Mouse (Mus musculus): ENCODE measurements around the gene Cstf1. TPM values are rescaled to one million over a fixed set of nuclear protein-coding genes. Genes with fewer than 3 reads are reported as not detected.
A peak's percentile ranks its signal among the peaks of the same experiment; 100 is the strongest.

The Cstf1 gene
- polyA plus RNA-seq, 1 experiment from 2014 or later: 19.6 TPM

DNA sequence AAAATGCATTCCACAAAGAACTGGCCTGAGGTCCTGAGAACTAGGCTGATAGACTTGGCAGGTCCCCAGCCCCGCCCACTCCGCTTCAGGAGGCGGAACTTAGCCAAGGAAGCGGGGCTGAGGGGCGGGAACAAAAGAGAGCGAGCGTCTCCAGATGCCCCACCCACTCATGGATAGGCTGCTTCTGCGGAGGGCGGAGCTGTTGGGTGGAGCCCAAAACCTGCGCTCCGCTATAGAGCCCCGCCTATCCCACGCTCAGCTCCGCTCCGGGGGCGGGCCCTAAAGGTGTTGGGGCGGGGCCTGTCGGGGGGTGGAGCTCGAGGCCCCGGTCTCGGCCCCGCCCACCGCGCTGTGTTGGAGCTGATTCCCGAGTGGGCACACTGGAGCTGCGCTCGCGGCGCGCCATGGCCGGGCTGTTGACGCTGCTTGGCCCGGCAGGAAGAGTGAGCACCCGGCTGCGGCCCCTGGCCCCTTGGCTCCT, 25.2 kb upstream of the Cstf1 start, which contains the start of gene Fam210b:
Fam210b (plus strand) TSS at position 308 of the 481 bp plus-strand sequence.
- peak within 1 kb of the TSS; percentile 99 for H3K9ac ChIP-seq (ENCODE audit: low read depth, low read length)
- no peaks in the 10 kb centered on the region for H3K27me3 ChIP-seq (ENCODE audit: control insufficient read depth, insufficient read depth, low read depth, low read length)
- H3K27ac ChIP-seq (ENCODE audit: low read length): peak within 1 kb of the TSS; percentile 98
- peak; percentile 76 for ATAC-seq (ENCODE audit: low read depth)
- peaks cover 12% of the 10 kb centered on the region for H3K36me3 ChIP-seq (ENCODE audit: control insufficient read depth, insufficient read depth)
- peak within 1 kb of the TSS; percentile 76 for H3K4me2 ChIP-seq (ENCODE audit: low read depth, low read length)
- peak within 1 kb of the TSS; percentile 98 for H3K4me3 ChIP-seq (ENCODE audit: low read depth, low read length)
- under 1% methylated on average over 32 of the region's 35 CpGs for WGBS (ENCODE audit: insufficient replicate concordance)
- H3K9me3 ChIP-seq (replicated peaks; ENCODE audit: control insufficient read depth, low read length): no peaks in the 10 kb centered on the region
- peaks cover 39% of the 10 kb centered on the region for H3K4me1 ChIP-seq (ENCODE audit: control insufficient read depth, low read depth, low read length)

GRCm38 (mm10) chr2:172346034-172346929, 24.2 kb upstream of the Cstf1 start:
- peak overlapping the region; percentile 76 for H3K4me2 ChIP-seq (ENCODE audit: low read depth, low read length)
- H3K9me3 ChIP-seq (replicated peaks; ENCODE audit: control insufficient read depth, low read length): no peaks in the 10 kb centered on the region
- H3K27ac ChIP-seq (ENCODE audit: low read length): peak overlapping the region; percentile 98
- peaks cover 49% of the 10 kb centered on the region for H3K4me1 ChIP-seq (ENCODE audit: control insufficient read depth, low read depth, low read length)
- H3K4me3 ChIP-seq (ENCODE audit: low read depth, low read length): peak overlapping the region; percentile 98
- WGBS (ENCODE audit: insufficient replicate concordance): 5% methylated on average over 31 of the region's 31 CpGs
- ATAC-seq (ENCODE audit: low read depth): no peak
- peak overlapping the region; percentile 99 for H3K9ac ChIP-seq (ENCODE audit: low read depth, low read length)
- H3K36me3 ChIP-seq (ENCODE audit: control insufficient read depth, insufficient read depth): peaks cover 22% of the 10 kb centered on the region
- no peaks in the 10 kb centered on the region for H3K27me3 ChIP-seq (ENCODE audit: control insufficient read depth, insufficient read depth, low read depth, low read length)

- peak overlapping the region; percentile 98 for H3K27ac ChIP-seq (ENCODE audit: low read length)
- peaks cover 53% of the 10 kb centered on the region for H3K4me1 ChIP-seq (ENCODE audit: control insufficient read depth, low read depth, low read length)
- ATAC-seq (ENCODE audit: low read depth): peak; percentile 65
- H3K4me3 ChIP-seq (ENCODE audit: low read depth, low read length): peak overlapping the region; percentile 98
- H3K36me3 ChIP-seq (ENCODE audit: control insufficient read depth, insufficient read depth): peaks cover 24% of the 10 kb centered on the region
- WGBS (ENCODE audit: insufficient replicate concordance): 42% methylated on average over 8 of the region's 8 CpGs
- peak overlapping the region; percentile 76 for H3K4me2 ChIP-seq (ENCODE audit: low read depth, low read length)
- no peaks in the 10 kb centered on the region for H3K27me3 ChIP-seq (ENCODE audit: control insufficient read depth, insufficient read depth, low read depth, low read length)
- H3K9me3 ChIP-seq (replicated peaks; ENCODE audit: control insufficient read depth, low read length): no peaks in the 10 kb centered on the region
- H3K9ac ChIP-seq (ENCODE audit: low read depth, low read length): peak overlapping the region; percentile 99
These were observed 23.4 kb upstream of the Cstf1 start for GRCm38 (mm10) chr2:172346933-172347611.

DNA sequence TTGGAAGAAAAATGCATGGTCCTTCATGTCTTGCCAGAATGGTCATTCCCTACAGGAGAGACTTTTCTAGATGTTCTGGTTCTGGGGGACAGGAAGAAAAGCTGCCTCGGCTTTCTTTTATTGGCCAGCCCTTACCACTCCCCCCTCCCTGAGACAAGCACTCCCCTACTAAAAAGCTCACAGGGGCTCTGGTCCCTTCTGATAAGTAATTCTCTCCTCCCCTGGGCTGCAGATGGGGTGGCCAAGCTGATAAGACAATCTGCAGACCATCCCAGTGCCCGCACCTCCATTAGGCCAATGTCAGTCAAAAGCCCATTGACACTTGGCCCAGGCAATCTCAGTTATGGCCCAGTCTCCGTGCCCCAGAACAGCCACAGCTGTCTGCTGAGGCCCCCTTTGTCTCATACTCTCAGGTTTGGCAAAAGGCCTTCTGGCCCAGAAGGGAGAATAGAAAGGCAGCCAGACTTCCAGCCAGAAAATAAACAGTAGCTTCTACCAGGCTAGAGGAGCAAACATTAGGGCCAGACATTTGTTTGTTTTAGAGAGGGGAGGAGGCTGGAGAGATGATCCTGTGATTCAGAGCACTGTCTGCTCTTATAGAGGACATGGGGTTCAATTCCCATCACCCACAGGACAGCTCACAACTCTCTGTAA, 22.1 kb upstream of the Cstf1 start:
- Histone ChIP-seq H3K9ac (ENCODE audit: low read depth, low read length) (peak overlapping the region; percentile 99), H3K4me3 (ENCODE audit: low read depth, low read length) (peak overlapping the region; percentile 98), H3K4me1 (ENCODE audit: control insufficient read depth, low read depth, low read length) (peaks cover 53% of the 10 kb centered on the region), H3K9me3 (replicated peaks; ENCODE audit: control insufficient read depth, low read length) (no peaks in the 10 kb centered on the region), H3K4me2 (ENCODE audit: low read depth, low read length) (peak overlapping the region; percentile 76), H3K27me3 (ENCODE audit: control insufficient read depth, insufficient read depth, low read depth, low read length) (no peaks in the 10 kb centered on the region), H3K36me3 (ENCODE audit: control insufficient read depth, insufficient read depth) (peaks cover 38% of the 10 kb centered on the region), H3K27ac (ENCODE audit: low read length) (peak overlapping the region; percentile 98)
- ATAC-seq (ENCODE audit: low read depth): peak; percentile 73
- WGBS (ENCODE audit: insufficient replicate concordance): 9% methylated on average over 3 of the region's 3 CpGs

GRCm38 (mm10) chr2:172349776-172350175, 20.7 kb upstream of the Cstf1 start:
- peaks cover 48% of the 10 kb centered on the region for H3K4me1 ChIP-seq (ENCODE audit: control insufficient read depth, low read depth, low read length)

DNA sequence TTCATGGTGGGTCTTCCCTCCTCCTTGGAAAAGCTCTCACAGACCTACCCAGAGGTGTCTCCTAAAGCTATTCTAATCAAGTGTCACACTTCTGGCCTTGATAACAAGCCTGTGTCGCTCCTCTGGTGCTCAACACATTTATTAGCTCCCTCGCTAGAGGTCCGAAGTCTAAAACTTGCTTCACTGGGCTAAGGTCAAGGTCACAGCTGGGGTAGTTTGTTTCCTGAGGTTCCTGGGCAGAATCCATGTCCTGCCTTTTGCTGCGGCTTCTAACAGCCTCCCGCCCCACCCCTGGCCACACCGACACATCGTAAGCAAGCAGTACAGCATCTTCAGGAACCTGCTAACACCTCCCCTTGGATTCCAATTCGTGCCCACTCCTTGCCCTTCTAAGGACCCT, 19.7 kb upstream of the Cstf1 start:
- H3K9ac ChIP-seq (ENCODE audit: low read depth, low read length): peak overlapping the region; percentile 26; the same call in 1 of the 2 replicates
- peak overlapping the region; percentile 98 for H3K27ac ChIP-seq (ENCODE audit: low read length)
- ATAC-seq (ENCODE audit: low read depth): no peak
- no peaks in the 10 kb centered on the region for H3K27me3 ChIP-seq (ENCODE audit: control insufficient read depth, insufficient read depth, low read depth, low read length)
- peak overlapping the region; percentile 76 for H3K4me2 ChIP-seq (ENCODE audit: low read depth, low read length)
- peak overlapping the region; percentile 98 for H3K4me3 ChIP-seq (ENCODE audit: low read depth, low read length)
- peaks cover 45% of the 10 kb centered on the region for H3K4me1 ChIP-seq (ENCODE audit: control insufficient read depth, low read depth, low read length)
- no peaks in the 10 kb centered on the region for H3K9me3 ChIP-seq (replicated peaks; ENCODE audit: control insufficient read depth, low read length)
- 65% methylated on average over 8 of the region's 8 CpGs for WGBS (ENCODE audit: insufficient replicate concordance)
- peaks cover 61% of the 10 kb centered on the region for H3K36me3 ChIP-seq (ENCODE audit: control insufficient read depth, insufficient read depth)

More at GRCm38 (mm10) chr2:172349776-172350175, 20.7 kb upstream of the Cstf1 start:
- H3K36me3 ChIP-seq (ENCODE audit: control insufficient read depth, insufficient read depth): peaks cover 51% of the 10 kb centered on the region
- H3K4me3 ChIP-seq (ENCODE audit: low read depth, low read length): peak overlapping the region; percentile 98
- 59% methylated on average over 14 of the region's 14 CpGs for WGBS (ENCODE audit: insufficient replicate concordance)
- H3K4me2 ChIP-seq (ENCODE audit: low read depth, low read length): peak overlapping the region; percentile 76
- H3K27me3 ChIP-seq (ENCODE audit: control insufficient read depth, insufficient read depth, low read depth, low read length): no peaks in the 10 kb centered on the region
- H3K9ac ChIP-seq (ENCODE audit: low read depth, low read length): peak overlapping the region; percentile 35; the same call in 1 of the 2 replicates
- H3K27ac ChIP-seq (ENCODE audit: low read length): peak overlapping the region; percentile 98
- no peaks in the 10 kb centered on the region for H3K9me3 ChIP-seq (replicated peaks; ENCODE audit: control insufficient read depth, low read length)
- no peak for ATAC-seq (ENCODE audit: low read depth)

DNA sequence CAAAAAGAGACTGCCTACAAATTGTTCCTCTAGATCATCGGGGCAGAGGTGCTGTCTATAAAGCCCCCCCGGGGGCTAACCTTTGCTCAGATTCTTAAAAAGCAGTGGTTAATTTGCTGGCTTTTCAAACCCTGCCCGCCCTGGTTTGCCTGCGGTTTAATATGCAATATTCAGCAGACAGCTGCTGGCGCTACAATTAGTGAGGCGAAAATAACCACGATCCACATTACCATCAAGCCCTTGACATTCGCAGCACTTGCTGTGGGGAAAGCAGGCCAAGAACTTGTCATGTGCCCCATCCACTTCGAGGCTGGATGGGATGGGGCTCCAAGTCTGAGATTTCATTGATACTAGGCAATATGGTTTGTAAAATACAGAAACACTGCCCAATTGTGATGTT, 17.3 kb upstream of the Cstf1 start:
- Histone ChIP-seq H3K27me3 (ENCODE audit: control insufficient read depth, insufficient read depth, low read depth, low read length) (no peaks in the 10 kb centered on the region), H3K9me3 (replicated peaks; ENCODE audit: control insufficient read depth, low read length) (no peaks in the 10 kb centered on the region), H3K36me3 (ENCODE audit: control insufficient read depth, insufficient read depth) (peaks cover 86% of the 10 kb centered on the region), H3K4me3 (ENCODE audit: low read depth, low read length) (no peak overlapping the region), H3K4me1 (ENCODE audit: control insufficient read depth, low read depth, low read length) (peaks cover 35% of the 10 kb centered on the region), H3K9ac (ENCODE audit: low read depth, low read length) (no peak overlapping the region), H3K4me2 (ENCODE audit: low read depth, low read length) (no peak overlapping the region), H3K27ac (ENCODE audit: low read length) (no peak overlapping the region)
- ATAC-seq (ENCODE audit: low read depth): no peak
- 90% methylated on average over 9 of the region's 9 CpGs for WGBS (ENCODE audit: insufficient replicate concordance)

DNA sequence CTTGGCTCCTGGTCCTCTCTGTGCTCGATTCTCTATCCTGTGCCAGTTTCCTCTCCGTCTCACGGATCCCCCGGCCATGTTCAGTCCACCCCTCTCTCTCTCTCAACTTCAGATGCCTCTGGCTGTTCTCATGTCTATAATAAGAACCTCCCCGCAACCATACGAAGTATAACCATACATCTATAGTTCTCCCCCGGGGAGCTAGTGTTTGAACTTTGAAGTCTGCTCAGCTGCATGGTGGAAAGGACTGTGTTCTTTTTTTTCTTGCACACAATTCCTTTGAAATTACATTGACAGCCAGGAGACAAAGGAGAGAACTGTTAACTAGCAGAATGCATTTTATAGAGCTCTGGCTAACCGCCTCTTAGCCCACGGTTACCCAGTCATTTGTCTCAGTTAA, 15.7 kb upstream of the Cstf1 start:
- H3K27me3 ChIP-seq (ENCODE audit: control insufficient read depth, insufficient read depth, low read depth, low read length): no peaks in the 10 kb centered on the region
- ATAC-seq (ENCODE audit: low read depth): no peak
- H3K36me3 ChIP-seq (ENCODE audit: control insufficient read depth, insufficient read depth): peaks cover 94% of the 10 kb centered on the region
- H3K9me3 ChIP-seq (replicated peaks; ENCODE audit: control insufficient read depth, low read length): no peaks in the 10 kb centered on the region
- 90% methylated on average over 9 of the region's 9 CpGs for WGBS (ENCODE audit: insufficient replicate concordance)
- no peak overlapping the region for H3K4me3 ChIP-seq (ENCODE audit: low read depth, low read length)
- no peak overlapping the region for H3K27ac ChIP-seq (ENCODE audit: low read length)
- no peak overlapping the region for H3K4me2 ChIP-seq (ENCODE audit: low read depth, low read length)
- H3K4me1 ChIP-seq (ENCODE audit: control insufficient read depth, low read depth, low read length): peaks cover 20% of the 10 kb centered on the region
- H3K9ac ChIP-seq (ENCODE audit: low read depth, low read length): no peak overlapping the region

All from liver, embryonic 16.5 days (tissue).